Mouse (Mus musculus) G1E-ER4 (cell line): ENCODE measurements around the gene Epop. TPM values are rescaled to one million over a fixed set of nuclear protein-coding genes. Genes with fewer than 3 reads are reported as not detected.

Experiments
- GATA1 ChIP-seq: IDR thresholded peaks from one replicate; pipeline ENCODE4 v1.8.0; 2012; ENCODE audit warnings: low read length, inconsistent platforms
- polyA plus RNA-seq: library from polyadenylated mRNA; stranded (reverse); fragments of >175 nt; gene quantifications from 2 replicates; pipeline ENCODE4 v1.2.3, GENCODE M21; 2012

Gene Epop
- polyA plus RNA-seq, 1 experiment = not detected

GRCm38 (mm10) chr11:97619391-97619795 lies 10.1 kb downstream of the Epop start:
- no peak for TF ChIP-seq GATA1

GRCm38 (mm10) chr11:97618368-97618767 lies 11.1 kb downstream of the Epop start:
- TF ChIP-seq GATA1 = no peak

- TF ChIP-seq GATA1 = no peak
Observed at GRCm38 (mm10) chr11:97615276-97615675, 14.2 kb downstream of the Epop start.

- TF ChIP-seq GATA1 = no peak
Observed at GRCm38 (mm10) chr11:97611076-97611475, 18.4 kb downstream of the Epop start.

- no peak for TF ChIP-seq GATA1
Observed at GRCm38 (mm10) chr11:97609743-97610142, 19.8 kb downstream of the Epop start.

- TF ChIP-seq GATA1 = no peak
Observed at GRCm38 (mm10) chr11:97608933-97609332, 20.6 kb downstream of the Epop start.

GRCm38 (mm10) chr11:97607056-97607725 lies 22.3 kb downstream of the Epop start:
- TF ChIP-seq GATA1 = no peak

- TF ChIP-seq GATA1 = no peak
Observed at GRCm38 (mm10) chr11:97603891-97604290, 25.6 kb downstream of the Epop start.

- TF ChIP-seq GATA1 = no peak
Observed at GRCm38 (mm10) chr11:97602223-97602622, 27.3 kb downstream of the Epop start.

- no peak for TF ChIP-seq GATA1
Observed at GRCm38 (mm10) chr11:97599104-97599503, 30.4 kb downstream of the Epop start.

GRCm38 (mm10) chr11:97597945-97598691 lies 31.4 kb downstream of the Epop start:
- TF ChIP-seq GATA1 = no peak

- no peak for TF ChIP-seq GATA1
Observed at GRCm38 (mm10) chr11:97594136-97594535, 35.4 kb downstream of the Epop start.

- no peak for TF ChIP-seq GATA1
Observed at GRCm38 (mm10) chr11:97591910-97592309, 37.6 kb downstream of the Epop start.

GRCm38 (mm10) chr11:97590227-97590960 lies 39.1 kb downstream of the Epop start:
- TF ChIP-seq GATA1 = no peak

- no peak for TF ChIP-seq GATA1
Observed at GRCm38 (mm10) chr11:97589216-97589615, 40.3 kb downstream of the Epop start.

GRCm38 (mm10) chr11:97585932-97586331 lies 43.6 kb downstream of the Epop start:
- TF ChIP-seq GATA1 = no peak
